Mouse (Mus musculus): ENCODE data around the gene RPS10-NUDT3. TPM values are rescaled to one million over a fixed set of nuclear protein-coding genes. Genes with fewer than 3 reads are reported as not detected.

The RPS10-NUDT3 gene
- polyA plus RNA-seq, 1 experiment from 2014 or later = not detected

- Histone ChIP-seq H3K36me3 (ENCODE audit: control insufficient read depth, insufficient read depth, low read length) (no peaks in the 10 kb centered on the region), H3K27me3 (ENCODE audit: control insufficient read depth, insufficient read depth, low read length) (no peaks in the 10 kb centered on the region), H3K4me1 (ENCODE audit: control insufficient read depth, insufficient read depth, low read length) (no peaks in the 10 kb centered on the region), H3K27ac (ENCODE audit: low read depth, low read length) (no peak overlapping the region), H3K4me2 (no peak overlapping the region), H3K4me3 (ENCODE audit: low read depth, low read length) (no peak overlapping the region), H3K9me3 (replicated peaks; ENCODE audit: control insufficient read depth, low read length) (no peaks in the 10 kb centered on the region), H3K9ac (ENCODE audit: low read depth, low read length) (no peak overlapping the region)
- ATAC-seq (replicated peaks; ENCODE audit: insufficient number of reproducible peaks, low FRiP score, low TSS enrichment) = no peak
- WGBS (ENCODE audit: insufficient replicate concordance) = 63% methylated on average over 2 of the region's 2 CpGs
Observed at GRCm38 (mm10) chr17:27541261-27541660, 93.8 kb downstream of the RPS10-NUDT3 start.

- Histone ChIP-seq H3K9ac (ENCODE audit: low read depth, low read length) (no peak overlapping the region), H3K36me3 (ENCODE audit: control insufficient read depth, insufficient read depth, low read length) (no peaks in the 10 kb centered on the region), H3K4me3 (ENCODE audit: low read depth, low read length) (no peak overlapping the region), H3K27ac (ENCODE audit: low read depth, low read length) (no peak overlapping the region), H3K4me1 (ENCODE audit: control insufficient read depth, insufficient read depth, low read length) (no peaks in the 10 kb centered on the region), H3K4me2 (no peak overlapping the region; the same call in 1 of the 2 replicates), H3K9me3 (replicated peaks; ENCODE audit: control insufficient read depth, low read length) (no peaks in the 10 kb centered on the region), H3K27me3 (ENCODE audit: control insufficient read depth, insufficient read depth, low read length) (no peaks in the 10 kb centered on the region)
- ATAC-seq (replicated peaks; ENCODE audit: insufficient number of reproducible peaks, low FRiP score, low TSS enrichment) = no peak
- WGBS (ENCODE audit: insufficient replicate concordance) = 6% methylated on average over 10 of the region's 10 CpGs
Observed at GRCm38 (mm10) chr17:27534718-27535117, 100.3 kb downstream of the RPS10-NUDT3 start.

- Histone ChIP-seq H3K4me2 (no peak overlapping the region), H3K4me3 (ENCODE audit: low read depth, low read length) (no peak overlapping the region), H3K9me3 (replicated peaks; ENCODE audit: control insufficient read depth, low read length) (no peaks in the 10 kb centered on the region), H3K36me3 (ENCODE audit: control insufficient read depth, insufficient read depth, low read length) (no peaks in the 10 kb centered on the region), H3K27me3 (ENCODE audit: control insufficient read depth, insufficient read depth, low read length) (no peaks in the 10 kb centered on the region), H3K9ac (ENCODE audit: low read depth, low read length) (no peak overlapping the region), H3K4me1 (ENCODE audit: control insufficient read depth, insufficient read depth, low read length) (no peaks in the 10 kb centered on the region), H3K27ac (ENCODE audit: low read depth, low read length) (no peak overlapping the region)
- ATAC-seq (replicated peaks; ENCODE audit: insufficient number of reproducible peaks, low FRiP score, low TSS enrichment) = no peak
- WGBS (ENCODE audit: insufficient replicate concordance) = 81% methylated on average over 3 of the region's 3 CpGs
Observed at GRCm38 (mm10) chr17:27533354-27533753, 101.7 kb downstream of the RPS10-NUDT3 start.

- Histone ChIP-seq H3K36me3 (ENCODE audit: control insufficient read depth, insufficient read depth, low read length) (no peaks in the 10 kb centered on the region), H3K4me1 (ENCODE audit: control insufficient read depth, insufficient read depth, low read length) (no peaks in the 10 kb centered on the region), H3K4me2 (no peak overlapping the region), H3K27ac (ENCODE audit: low read depth, low read length) (peak overlapping the region; percentile 59), H3K9ac (ENCODE audit: low read depth, low read length) (no peak overlapping the region), H3K27me3 (ENCODE audit: control insufficient read depth, insufficient read depth, low read length) (no peaks in the 10 kb centered on the region), H3K9me3 (replicated peaks; ENCODE audit: control insufficient read depth, low read length) (no peaks in the 10 kb centered on the region), H3K4me3 (ENCODE audit: low read depth, low read length) (no peak overlapping the region)
- 72% methylated on average over 8 of the region's 8 CpGs for WGBS (ENCODE audit: insufficient replicate concordance)
- no peak for ATAC-seq (replicated peaks; ENCODE audit: insufficient number of reproducible peaks, low FRiP score, low TSS enrichment)
Observed at GRCm38 (mm10) chr17:27532095-27532494, 102.9 kb downstream of the RPS10-NUDT3 start.

Other genes with a start within 250 kb of the RPS10-NUDT3 start
- gene Grm4, start 113.8 kb downstream of the RPS10-NUDT3 start, polyA plus RNA-seq (2014; fragmentation: Nextera tagmentation; extraction: Ambion mirVana) = 0.06 and 0.07 TPM in 2 replicates
- gene Hmga1, start 78.7 kb downstream of the RPS10-NUDT3 start, polyA plus RNA-seq (2014; fragmentation: Nextera tagmentation; extraction: Ambion mirVana) = 261 and 278 TPM in 2 replicates
- gene AI413582, start 69.5 kb downstream of the RPS10-NUDT3 start, polyA plus RNA-seq (2014; fragmentation: Nextera tagmentation; extraction: Ambion mirVana) = 18.1 and 18.3 TPM in 2 replicates
- gene Nudt3, start 11.7 kb downstream of the RPS10-NUDT3 start, polyA plus RNA-seq (2014; fragmentation: Nextera tagmentation; extraction: Ambion mirVana) = 38.8 and 47.4 TPM in 2 replicates
- 659 and 724 TPM in 2 replicates for gene Rps10, start 1.4 kb upstream of the RPS10-NUDT3 start, polyA plus RNA-seq (2014; fragmentation: Nextera tagmentation; extraction: Ambion mirVana)
- gene Pacsin1, start 20.3 kb upstream of the RPS10-NUDT3 start, polyA plus RNA-seq (2014; fragmentation: Nextera tagmentation; extraction: Ambion mirVana) = 2.5 and 2.9 TPM in 2 replicates
- 0.25 and 0.26 TPM in 2 replicates for gene Spdef, start 93.7 kb upstream of the RPS10-NUDT3 start, polyA plus RNA-seq (2014; fragmentation: Nextera tagmentation; extraction: Ambion mirVana)
- 11.8 and 12.5 TPM in 2 replicates for gene D17Wsu92e, start 185.4 kb upstream of the RPS10-NUDT3 start, polyA plus RNA-seq (2014; fragmentation: Nextera tagmentation; extraction: Ambion mirVana)
- 226 and 242 TPM in 2 replicates for gene Snrpc, start 202.9 kb upstream of the RPS10-NUDT3 start, polyA plus RNA-seq (2014; fragmentation: Nextera tagmentation; extraction: Ambion mirVana)
- gene Uhrf1bp1, start 221.2 kb upstream of the RPS10-NUDT3 start, polyA plus RNA-seq (2014; fragmentation: Nextera tagmentation; extraction: Ambion mirVana) = 3.8 and 4.1 TPM in 2 replicates